Mouse (Mus musculus): Measurements from ENCODE around the gene Kansl2. TPM values are rescaled to one million over a fixed set of nuclear protein-coding genes. Genes with fewer than 3 reads are reported as not detected.

The Kansl2 gene
- polyA plus RNA-seq, 1 experiment from 2014 or later = 138 TPM

- ATAC-seq (replicated peaks; ENCODE audit: low FRiP score) = no peak
- Histone ChIP-seq H3K36me3 (ENCODE audit: control insufficient read depth, insufficient read depth, low read length) (no peaks in the 10 kb centered on the region), H3K4me3 (ENCODE audit: low read depth, low read length) (peak overlapping the region; percentile 60), H3K9me3 (ENCODE audit: control insufficient read depth, low read length) (no peaks in the 10 kb centered on the region), H3K4me2 (ENCODE audit: low read depth, low read length, severe bottlenecking) (peak overlapping the region; percentile 65; the same call in 1 of the 2 replicates), H3K27ac (ENCODE audit: low read depth, low read length) (no peak overlapping the region), H3K9ac (ENCODE audit: low read length) (peak overlapping the region; percentile 73; the same call in 1 of the 2 replicates), H3K4me1 (replicated peaks; ENCODE audit: control insufficient read depth, insufficient read depth, low read length) (peaks cover 18% of the 10 kb centered on the region; the same call in 1 of the 2 replicates), H3K27me3 (ENCODE audit: control insufficient read depth, insufficient read depth, low read length) (no peaks in the 10 kb centered on the region)
- DNase-seq (ENCODE audit: low spot score) = no peak
- 80% methylated on average over 7 of the region's 7 CpGs for WGBS
Measured at GRCm38 (mm10) chr15:98569216-98569615, 35.2 kb upstream of the Kansl2 start.

GRCm38 (mm10) chr15:98568256-98569033 is 34.4 kb upstream of the Kansl2 start:
- DNase-seq (ENCODE audit: low spot score) = no peak
- H3K4me2 ChIP-seq (ENCODE audit: low read depth, low read length, severe bottlenecking) = peak overlapping the region; percentile 65
- peak overlapping the region; percentile 69 for H3K27ac ChIP-seq (ENCODE audit: low read depth, low read length)
- WGBS = 10% methylated on average over 22 of the region's 22 CpGs
- peaks cover 3% of the 10 kb centered on the region; the same call in 1 of the 2 replicates for H3K36me3 ChIP-seq (ENCODE audit: control insufficient read depth, insufficient read depth, low read length)
- ATAC-seq (replicated peaks; ENCODE audit: low FRiP score) = peak; percentile 10; the same call in 1 of the 2 replicates
- no peaks in the 10 kb centered on the region for H3K27me3 ChIP-seq (ENCODE audit: control insufficient read depth, insufficient read depth, low read length)
- peaks cover 18% of the 10 kb centered on the region; the same call in 1 of the 2 replicates for H3K4me1 ChIP-seq (replicated peaks; ENCODE audit: control insufficient read depth, insufficient read depth, low read length)
- H3K9me3 ChIP-seq (ENCODE audit: control insufficient read depth, low read length) = no peaks in the 10 kb centered on the region
- H3K9ac ChIP-seq (ENCODE audit: low read length) = peak overlapping the region; percentile 73
- peak overlapping the region; percentile 60 for H3K4me3 ChIP-seq (ENCODE audit: low read depth, low read length)

- peak; percentile 99 for DNase-seq (ENCODE audit: low spot score)
- no peaks in the 10 kb centered on the region for H3K27me3 ChIP-seq (ENCODE audit: control insufficient read depth, insufficient read depth, low read length)
Measured at GRCm38 (mm10) chr15:98567278-98568134, 33.4 kb upstream of the Kansl2 start.

GRCm38 (mm10) chr15:98566973-98567277 is 32.9 kb upstream of the Kansl2 start:
- H3K4me3 ChIP-seq (ENCODE audit: low read depth, low read length) = peak overlapping the region; percentile 88
- H3K9me3 ChIP-seq (ENCODE audit: control insufficient read depth, low read length) = no peaks in the 10 kb centered on the region
- DNase-seq (ENCODE audit: low spot score) = no peak
- H3K36me3 ChIP-seq (ENCODE audit: control insufficient read depth, insufficient read depth, low read length) = peaks cover 4% of the 10 kb centered on the region; the same call in 1 of the 2 replicates
- peak overlapping the region; percentile 63 for H3K9ac ChIP-seq (ENCODE audit: low read length)
- ATAC-seq (replicated peaks; ENCODE audit: low FRiP score) = no peak
- H3K27me3 ChIP-seq (ENCODE audit: control insufficient read depth, insufficient read depth, low read length) = no peaks in the 10 kb centered on the region
- H3K27ac ChIP-seq (ENCODE audit: low read depth, low read length) = peak overlapping the region; percentile 81
- 0% methylated on average over 15 of the region's 15 CpGs for WGBS
- H3K4me2 ChIP-seq (ENCODE audit: low read depth, low read length, severe bottlenecking) = peak overlapping the region; percentile 74
- peaks cover 18% of the 10 kb centered on the region; the same call in 1 of the 2 replicates for H3K4me1 ChIP-seq (replicated peaks; ENCODE audit: control insufficient read depth, insufficient read depth, low read length)

More at GRCm38 (mm10) chr15:98567278-98568134, 33.4 kb upstream of the Kansl2 start:
- Histone ChIP-seq H3K4me2 (ENCODE audit: low read depth, low read length, severe bottlenecking) (peak overlapping the region; percentile 74), H3K9ac (ENCODE audit: low read length) (peak overlapping the region; percentile 73), H3K9me3 (ENCODE audit: control insufficient read depth, low read length) (no peaks in the 10 kb centered on the region), H3K36me3 (ENCODE audit: control insufficient read depth, insufficient read depth, low read length) (peaks cover 4% of the 10 kb centered on the region; the same call in 1 of the 2 replicates), H3K27ac (ENCODE audit: low read depth, low read length) (peak overlapping the region; percentile 81), H3K4me3 (ENCODE audit: low read depth, low read length) (peak overlapping the region; percentile 88), H3K4me1 (replicated peaks; ENCODE audit: control insufficient read depth, insufficient read depth, low read length) (peaks cover 18% of the 10 kb centered on the region; the same call in 1 of the 2 replicates)
- under 1% methylated on average over 87 of the region's 88 CpGs for WGBS
- peak; percentile 96 for ATAC-seq (replicated peaks; ENCODE audit: low FRiP score)

- 97% methylated on average over 5 of the region's 5 CpGs for WGBS
- H3K36me3 ChIP-seq (ENCODE audit: control insufficient read depth, insufficient read depth, low read length) = peaks cover 2% of the 10 kb centered on the region; the same call in 1 of the 2 replicates
Measured at GRCm38 (mm10) chr15:98557186-98557585, 23.1 kb upstream of the Kansl2 start.

GRCm38 (mm10) chr15:98555881-98556280 is 21.8 kb upstream of the Kansl2 start:
- Histone ChIP-seq H3K9me3 (ENCODE audit: control insufficient read depth, low read length) (no peaks in the 10 kb centered on the region), H3K27me3 (ENCODE audit: control insufficient read depth, insufficient read depth, low read length) (no peaks in the 10 kb centered on the region), H3K4me1 (replicated peaks; ENCODE audit: control insufficient read depth, insufficient read depth, low read length) (no peaks in the 10 kb centered on the region), H3K9ac (ENCODE audit: low read length) (no peak overlapping the region), H3K36me3 (ENCODE audit: control insufficient read depth, insufficient read depth, low read length) (peaks cover 6% of the 10 kb centered on the region; the same call in 1 of the 2 replicates), H3K4me3 (ENCODE audit: low read depth, low read length) (no peak overlapping the region), H3K27ac (ENCODE audit: low read depth, low read length) (no peak overlapping the region), H3K4me2 (ENCODE audit: low read depth, low read length, severe bottlenecking) (no peak overlapping the region)
- no peak for ATAC-seq (replicated peaks; ENCODE audit: low FRiP score)
- DNase-seq (ENCODE audit: low spot score) = no peak
- 95% methylated on average over 4 of the region's 4 CpGs for WGBS

More at GRCm38 (mm10) chr15:98557186-98557585, 23.1 kb upstream of the Kansl2 start:
- no peak overlapping the region for H3K4me2 ChIP-seq (ENCODE audit: low read depth, low read length, severe bottlenecking)
- no peaks in the 10 kb centered on the region for H3K4me1 ChIP-seq (replicated peaks; ENCODE audit: control insufficient read depth, insufficient read depth, low read length)
- ATAC-seq (replicated peaks; ENCODE audit: low FRiP score) = no peak
- DNase-seq (ENCODE audit: low spot score) = no peak
- no peaks in the 10 kb centered on the region for H3K27me3 ChIP-seq (ENCODE audit: control insufficient read depth, insufficient read depth, low read length)
- H3K9me3 ChIP-seq (ENCODE audit: control insufficient read depth, low read length) = no peaks in the 10 kb centered on the region
- H3K9ac ChIP-seq (ENCODE audit: low read length) = no peak overlapping the region
- H3K27ac ChIP-seq (ENCODE audit: low read depth, low read length) = no peak overlapping the region
- H3K4me3 ChIP-seq (ENCODE audit: low read depth, low read length) = no peak overlapping the region

- Histone ChIP-seq H3K4me1 (replicated peaks; ENCODE audit: control insufficient read depth, insufficient read depth, low read length) (no peaks in the 10 kb centered on the region), H3K27ac (ENCODE audit: low read depth, low read length) (no peak overlapping the region), H3K27me3 (ENCODE audit: control insufficient read depth, insufficient read depth, low read length) (no peaks in the 10 kb centered on the region), H3K9me3 (ENCODE audit: control insufficient read depth, low read length) (no peaks in the 10 kb centered on the region), H3K9ac (ENCODE audit: low read length) (no peak overlapping the region), H3K36me3 (ENCODE audit: control insufficient read depth, insufficient read depth, low read length) (peaks cover 9% of the 10 kb centered on the region; the same call in 1 of the 2 replicates), H3K4me3 (ENCODE audit: low read depth, low read length) (no peak overlapping the region), H3K4me2 (ENCODE audit: low read depth, low read length, severe bottlenecking) (no peak overlapping the region)
- ATAC-seq (replicated peaks; ENCODE audit: low FRiP score) (no peak), DNase-seq (ENCODE audit: low spot score) (no peak)
- WGBS = 92% methylated on average over 2 of the region's 2 CpGs
Measured at GRCm38 (mm10) chr15:98552758-98553157, 18.7 kb upstream of the Kansl2 start.

- Histone ChIP-seq H3K9me3 (ENCODE audit: control insufficient read depth, low read length) (no peaks in the 10 kb centered on the region), H3K27me3 (ENCODE audit: control insufficient read depth, insufficient read depth, low read length) (no peaks in the 10 kb centered on the region), H3K9ac (ENCODE audit: low read length) (no peak overlapping the region), H3K4me3 (ENCODE audit: low read depth, low read length) (no peak overlapping the region), H3K27ac (ENCODE audit: low read depth, low read length) (no peak overlapping the region), H3K36me3 (ENCODE audit: control insufficient read depth, insufficient read depth, low read length) (peaks cover 14% of the 10 kb centered on the region; the same call in 1 of the 2 replicates), H3K4me2 (ENCODE audit: low read depth, low read length, severe bottlenecking) (no peak overlapping the region), H3K4me1 (replicated peaks; ENCODE audit: control insufficient read depth, insufficient read depth, low read length) (no peaks in the 10 kb centered on the region)
- no peak for DNase-seq (ENCODE audit: low spot score)
- WGBS = 93% methylated on average over 5 of the region's 5 CpGs
- no peak for ATAC-seq (replicated peaks; ENCODE audit: low FRiP score)
Measured at GRCm38 (mm10) chr15:98546843-98547242, 12.8 kb upstream of the Kansl2 start.
